Mouse (Mus musculus) B cell, adult (primary cell): ENCODE measurements around the gene Idnk. TPM values are rescaled to one million over a fixed set of nuclear protein-coding genes. Genes with fewer than 3 reads are reported as not detected.

ENCODE experiments used
- total RNA-seq: library from RNA; stranded (reverse); gene quantifications from 4 replicates; pipeline ENCODE4 v1.2.4, GENCODE M21; 2023; ENCODE audit not compliant: inconsistent age

Gene Idnk
- total RNA-seq: 63.8 to 84.7 TPM (median 67.1 TPM) in 4 replicates

DNA sequence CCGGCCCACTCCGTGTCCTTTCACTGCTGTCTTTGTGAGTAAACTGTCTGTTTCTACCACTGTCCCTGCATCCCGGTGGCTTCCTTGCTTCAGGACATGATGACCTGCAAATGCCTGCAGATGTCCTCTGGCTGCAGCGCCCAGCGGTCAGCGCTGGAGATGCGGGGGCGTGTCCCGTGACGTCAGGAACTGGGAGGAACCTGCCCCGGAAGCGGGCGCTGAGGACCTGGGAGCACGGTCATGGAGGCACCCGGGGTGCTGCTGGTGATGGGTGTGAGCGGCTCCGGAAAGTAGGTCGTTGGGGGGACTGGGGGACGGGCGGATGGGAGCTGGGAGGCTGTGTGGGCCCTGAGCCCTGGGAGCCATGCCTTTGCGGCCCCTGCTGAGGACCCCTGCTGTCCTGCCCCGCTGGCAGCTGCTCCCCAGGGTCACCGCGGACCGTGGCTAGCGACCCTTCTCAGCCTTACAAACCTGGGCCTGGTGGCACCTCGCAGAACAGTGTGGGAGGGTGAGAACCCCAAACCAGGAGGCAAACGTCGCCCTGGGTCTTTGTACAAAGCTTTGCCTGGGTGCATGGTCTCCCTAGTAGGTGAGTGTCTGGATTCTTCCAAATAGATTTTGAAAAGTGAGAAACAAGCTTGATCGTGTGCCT lies at the start of gene Idnk:
TSS of gene Idnk (plus strand) at position 203 of the 652 bp plus-strand sequence.

DNA sequence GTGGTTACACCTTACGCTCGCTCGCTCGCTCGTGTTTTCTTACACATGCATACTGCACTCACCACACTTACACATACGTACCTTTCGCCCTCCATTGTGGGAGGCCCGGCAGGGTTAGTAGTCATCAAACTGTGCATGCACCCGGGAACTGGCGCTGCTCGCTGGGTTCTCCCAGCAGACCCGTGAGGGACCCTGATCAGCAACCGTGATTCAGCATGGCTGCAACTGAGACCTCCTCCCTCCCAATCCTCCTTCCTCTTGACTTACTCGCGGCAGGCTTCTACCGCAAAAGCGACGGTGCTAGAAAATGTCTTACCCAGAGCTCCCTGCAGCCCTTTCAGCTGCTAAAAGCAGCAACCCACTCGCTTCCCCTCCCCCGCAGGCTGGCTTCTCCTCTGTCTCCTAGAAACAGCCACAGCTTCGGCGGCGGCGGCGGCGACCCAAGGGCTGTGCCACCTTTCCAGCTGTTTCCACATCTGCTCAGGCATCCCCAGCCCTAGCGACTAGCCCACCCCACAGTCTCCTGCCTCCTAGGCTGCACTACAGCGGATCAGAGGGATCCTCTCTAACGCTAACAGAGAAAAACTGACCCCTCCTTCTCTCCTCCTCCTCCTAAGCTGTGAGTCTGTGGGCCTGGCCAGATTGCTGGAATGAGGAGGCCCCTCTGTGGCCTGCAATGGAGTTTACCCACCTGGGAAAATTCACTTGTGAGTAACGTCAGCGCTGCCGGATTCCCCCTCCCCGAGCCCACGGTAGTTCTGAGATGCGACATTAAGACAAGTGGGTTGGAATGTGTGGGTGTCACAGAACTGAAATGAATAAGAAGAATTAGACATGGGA lies 44.2 kb upstream of the Idnk start, which contains the start of gene Klhl3:
TSS of gene Klhl3 (minus strand) at position 532 of the 840 bp plus-strand sequence.

DNA sequence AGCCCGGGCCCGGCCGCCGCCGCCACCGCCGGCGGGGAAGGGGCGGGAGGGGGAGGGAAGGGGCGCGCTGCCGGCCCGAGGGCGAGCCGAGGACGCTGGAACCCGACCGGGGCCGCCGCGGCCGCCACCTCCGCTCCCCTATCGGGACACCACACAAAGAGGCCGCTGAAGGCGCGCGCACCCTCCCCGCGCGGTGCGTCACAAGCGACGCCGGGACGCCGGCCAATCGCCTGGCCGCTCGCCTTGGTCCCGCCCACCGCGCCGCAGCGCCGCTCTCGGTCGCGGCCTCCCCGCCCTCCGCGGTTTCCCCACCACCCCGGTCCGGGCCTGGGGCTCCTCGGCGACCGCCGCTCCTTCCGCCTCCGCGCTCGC lies 29.1 kb upstream of the Idnk start, which contains the start of gene Hnrnpa0:
TSS of gene Hnrnpa0 (minus strand) at position 161 of the 372 bp plus-strand sequence.

Other genes starting within 250 kb of the Idnk start
- gene Spock1, start 249.3 kb upstream of the Idnk start, total RNA-seq: not detected in 4 replicates
- 0.12 to 0.19 TPM (median 0.18 TPM) in 3 of 4 replicates, not detected in the other for gene Klhl3, start 44.1 kb upstream of the Idnk start, total RNA-seq
- gene Hnrnpa0, start 29.1 kb upstream of the Idnk start, total RNA-seq: 139 to 154 TPM (median 148 TPM) in 4 replicates
- 90.2 to 99.8 TPM (median 94.2 TPM) in 4 replicates for gene Ubqln1, start 58.0 kb downstream of the Idnk start, total RNA-seq
- 3.1 to 5.1 TPM (median 3.8 TPM) in 4 replicates for gene Gkap1, start 118.0 kb downstream of the Idnk start, total RNA-seq
- gene Kif27, start 201.5 kb downstream of the Idnk start, total RNA-seq: 0.16 to 0.39 TPM (median 0.37 TPM) in 4 replicates
- 12.4 to 14.5 TPM (median 13.1 TPM) in 4 replicates for gene 2210016F16Rik, start 227.6 kb downstream of the Idnk start, total RNA-seq
- gene Rmi1, start 244.6 kb downstream of the Idnk start, total RNA-seq: 50.2 to 54.6 TPM (median 52.7 TPM) in 4 replicates
- 1,294 to 1,357 TPM (median 1,337 TPM) in 4 replicates for gene Hnrnpk, start 245.7 kb downstream of the Idnk start, total RNA-seq